Mouse (Mus musculus) ES-CJ7 (cell line): ENCODE measurements at regions not wholly inside any gene's neighbourhood (a gene's known extent, or its start where the extent isn't known, plus 50 kb on each side); places are given as distances from the start of the nearest gene placed in this dataset.
A peak's percentile ranks its signal among the peaks of the same experiment; 100 is the strongest.

ENCODE experiments used
- DNase-seq: peaks from one replicate; pipeline ENCODE4 v3.0.0; 2011; ENCODE audit warnings: low read depth, low spot score

- DNase-seq, result peak; percentile 40
Measured at GRCm38 (mm10) chr15:24161974-24162373, 1251.6 kb downstream of the Basp1 start.

- no peak for DNase-seq
Measured at GRCm38 (mm10) chr15:24157700-24158350, 1255.7 kb downstream of the Basp1 start.

GRCm38 (mm10) chr15:24154291-24154690, 1259.3 kb downstream of the Basp1 start:
- DNase-seq, result no peak

- DNase-seq, result no peak
Measured at GRCm38 (mm10) chr15:24124241-24124640, 1289.3 kb downstream of the Basp1 start.

GRCm38 (mm10) chr15:24086267-24086666, 1327.3 kb downstream of the Basp1 start:
- no peak for DNase-seq

DNA sequence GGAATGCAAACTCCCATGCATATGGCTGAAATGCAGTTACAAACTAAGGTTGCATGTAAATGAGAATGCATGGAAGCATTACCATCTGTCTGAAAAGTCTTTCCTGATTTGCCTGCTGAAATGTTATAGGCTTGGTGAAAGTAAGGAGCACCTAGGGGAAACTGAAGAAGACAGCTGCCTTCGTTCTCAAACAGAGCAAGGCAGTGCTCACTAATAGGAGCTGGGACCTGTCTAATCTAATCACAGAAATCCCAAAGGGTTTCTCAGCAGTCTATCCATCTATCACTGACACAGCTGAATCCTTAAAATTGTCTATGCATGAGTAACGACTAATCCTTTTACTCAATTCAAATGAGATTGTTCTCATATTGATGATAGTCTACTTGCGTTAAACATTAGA, 1360.4 kb downstream of the Basp1 start:
- no peak for DNase-seq

DNA sequence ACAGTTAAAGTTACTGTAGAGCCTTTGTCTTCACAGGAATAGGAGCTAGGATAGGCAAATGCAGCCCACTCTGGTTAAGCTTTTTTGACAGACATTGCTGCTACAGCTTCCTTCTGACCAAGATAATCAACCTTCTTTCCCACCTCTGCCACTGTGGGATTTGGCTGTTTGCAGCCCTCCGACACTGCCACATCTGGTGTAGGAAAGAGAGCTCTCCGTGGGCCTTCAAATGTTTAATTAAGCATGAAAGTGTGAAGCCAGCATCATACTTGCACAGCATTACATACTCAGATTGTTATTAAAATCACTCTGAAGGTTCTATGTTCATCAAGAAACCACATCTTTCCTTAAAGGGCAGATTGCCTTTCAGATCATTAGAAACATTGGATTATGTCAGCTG, 1372.7 kb downstream of the Basp1 start:
- no peak for DNase-seq

GRCm38 (mm10) chr15:24039174-24039573, 1374.4 kb downstream of the Basp1 start:
- DNase-seq, result no peak

GRCm38 (mm10) chr15:24022137-24022536, 1391.4 kb downstream of the Basp1 start:
- DNase-seq, result no peak

DNA sequence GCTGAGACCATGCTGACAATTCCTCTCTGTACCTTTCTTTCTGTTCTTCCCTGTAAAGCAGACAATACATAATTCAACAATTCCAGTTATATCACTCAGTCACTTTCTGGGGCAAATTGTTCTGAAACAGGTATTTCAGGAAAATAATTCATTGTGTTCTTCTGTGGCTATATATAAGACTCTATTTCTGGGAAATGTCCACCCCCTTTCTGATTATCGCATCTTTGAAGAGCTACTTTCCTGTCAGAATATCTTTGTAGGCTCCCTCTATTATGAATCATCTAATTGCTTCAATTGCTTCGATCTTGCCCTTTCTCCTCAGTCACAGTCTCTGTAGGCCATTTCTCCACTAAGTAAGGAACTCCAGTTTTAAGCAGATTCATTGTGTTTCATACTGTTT, 1408.9 kb downstream of the Basp1 start:
- no peak for DNase-seq

DNA sequence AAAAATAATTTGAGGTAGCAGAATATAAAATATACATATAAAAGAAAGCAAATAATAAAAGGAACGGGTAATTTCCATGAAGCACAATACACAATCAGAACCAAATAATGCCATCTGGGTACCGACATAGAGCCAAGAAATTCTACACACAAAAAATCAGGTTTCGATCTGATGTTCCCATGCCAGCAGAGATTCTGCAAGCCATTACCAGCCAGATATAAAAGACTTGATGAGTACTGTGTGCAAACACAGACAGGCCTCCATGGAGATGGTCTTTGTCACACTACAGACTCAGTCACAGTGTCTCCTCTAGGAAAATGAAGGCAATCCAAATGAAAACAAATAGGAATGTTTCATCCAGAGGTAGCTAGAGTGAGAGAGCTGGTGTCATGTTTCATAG, 1430.7 kb downstream of the Cdh18 start:
- DNase-seq, result no peak
